Mouse (Mus musculus): ENCODE data around the gene Synj2.

DNA sequence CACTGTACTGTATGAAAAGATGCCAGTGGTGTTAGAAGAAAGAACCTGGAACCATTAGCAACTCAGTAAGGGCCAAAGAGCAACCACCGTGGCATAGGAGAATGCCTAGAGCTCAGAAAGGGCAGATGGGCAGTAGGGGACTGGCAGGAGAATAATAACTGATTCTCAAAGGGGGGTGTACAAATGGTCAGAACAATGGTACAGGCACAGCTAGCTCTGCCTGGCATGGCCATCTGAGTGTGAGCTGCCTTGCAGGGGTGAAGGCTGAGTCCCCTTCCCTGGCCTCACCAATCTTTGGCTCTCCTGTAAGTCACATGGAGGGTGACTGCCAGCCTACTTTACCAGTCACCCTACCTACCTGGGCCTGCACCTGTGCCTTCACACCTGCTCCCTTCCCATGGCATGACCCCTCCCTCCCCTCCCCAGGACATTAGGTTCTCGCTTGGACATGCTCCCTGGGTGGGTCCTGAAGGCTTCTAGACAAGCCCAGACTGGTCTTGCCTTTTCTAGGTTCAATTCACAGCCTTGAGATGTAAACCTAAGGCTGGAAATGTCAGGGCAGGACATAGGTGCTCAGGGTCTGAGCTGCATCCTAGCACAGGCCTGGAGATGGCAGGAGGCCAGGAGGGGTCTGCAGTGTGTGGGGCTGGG lies 15.4 kb downstream of the Synj2 start:
- TF ChIP-seq CTCF (IDR thresholded peaks at IDR 0.05; ENCODE audit: borderline replicate concordance, extremely low read depth, insufficient read depth, insufficient read length), result no peak
- TF ChIP-seq POLR2A (IDR thresholded peaks at IDR 0.05; ENCODE audit: borderline replicate concordance, extremely low read depth, insufficient read depth, insufficient read length, poor library complexity, severe bottlenecking), result no peak

Data from brain, embryonic 14.5 days (tissue).